In genomic region chr9:108540846-108541245, GRCm38 (mm10) we compare ENCODE assay signal across 16 mouse cellular contexts.
"Had no signal": no experiment of that assay in that cellular context is flagged by ENCODE, and none has a peak within 500 bp of the region (broad histone marks: within the 10 kb centered on the region; RNA-seq: fewer than 3 reads in every experiment).

No protein-coding gene starts in this region.

- DNase-seq: kidney, adult 11 months; kidney, adult 8-10 months; kidney, postnatal 10 days; kidney, postnatal 36 days; layer of hippocampus, adult 9-11 months; liver; lung, adult 18-20 months; lung, postnatal 10 days; lung, postnatal 36 days; midbrain, embryonic 14.5 days; right cerebral cortex, adult 18-20 months; right cerebral cortex, postnatal 14 days; spleen, adult 18-20 months; thymus, adult 2 months; thymus, postnatal 25 days had no signal

- ATAC-seq: liver, embryonic 12.5 days had no signal
